Mouse (Mus musculus) neural tube, embryonic 15.5 days (tissue): Measurements from ENCODE around the gene Jkamp. TPM values are rescaled to one million over a fixed set of nuclear protein-coding genes. Genes with fewer than 3 reads are reported as not detected.
A peak's percentile ranks its signal among the peaks of the same experiment; 100 is the strongest.

Experiments used
- ATAC-seq: fragments of 200-750 bp; cut with Nextera tagmentation; 2 replicates; pipeline ENCODE4 v1.8.0; 2017; ENCODE audit warnings: mild to moderate bottlenecking, moderate TSS enrichment, moderate library complexity; ENCODE audit not compliant: low FRiP score
- H3K27ac ChIP-seq: fragments of 300-500 bp; sonication (generic); replicated peaks from 2 replicates; pipeline ENCODE4 v1.5.1; 2015; ENCODE audit warnings: mild to moderate bottlenecking, inconsistent platforms
- H3K27me3 ChIP-seq: fragments of 300-500 bp; sonication (generic); replicated peaks from 2 replicates; pipeline ENCODE4 v1.6.1; 2015; ENCODE audit warnings: inconsistent platforms
- H3K36me3 ChIP-seq: fragments of 300-500 bp; sonication (generic); 2 replicates; pipeline ENCODE4 v1.6.1; 2015; ENCODE audit warnings: inconsistent platforms
- H3K4me1 ChIP-seq: fragments of 300-500 bp; sonication (generic); 2 replicates; pipeline ENCODE4 v1.6.1; 2015; ENCODE audit warnings: inconsistent platforms
- H3K4me2 ChIP-seq: fragments of 300-500 bp; sonication (generic); 2 replicates; pipeline ENCODE4 v1.6.1; 2015; ENCODE audit warnings: inconsistent platforms, mild to moderate bottlenecking, moderate library complexity
- H3K4me3 ChIP-seq: fragments of 300-500 bp; sonication (generic); replicated peaks from 2 replicates; pipeline ENCODE4 v1.5.1; 2015; ENCODE audit warnings: mild to moderate bottlenecking, inconsistent platforms
- H3K9ac ChIP-seq: fragments of 300-500 bp; sonication (generic); replicated peaks from 2 replicates; pipeline ENCODE4 v1.6.1; 2015; ENCODE audit warnings: mild to moderate bottlenecking, inconsistent platforms
- H3K9me3 ChIP-seq: fragments of 300-500 bp; sonication (generic); replicated peaks from 2 replicates; pipeline ENCODE4 v1.6.1; 2016; ENCODE audit warnings: inconsistent platforms
- WGBS: fragments of 180-500 bp; shearing (Covaris S2); methylation state at CpG from one replicate; pipeline ENCODE4 v1.1.7; 2015; ENCODE audit warnings: mixed read lengths; 5-methylcytosine and 5-hydroxymethylcytosine counted together
- microRNA-seq: library from miRNA; unstranded; fragments of <30 nt; microRNA quantifications from one replicate; pipeline ENCODE4, GENCODE M21; 2017
- polyA plus RNA-seq: library from polyadenylated mRNA; unstranded; fragments of >200 nt; fragmentation: Nextera tagmentation; extraction: Ambion mirVana; gene quantifications from 2 replicates; pipeline ENCODE4 v1.2.1, GENCODE M21; 2015

Gene Jkamp
- polyA plus RNA-seq, 1 experiment from 2014 or later, result 130 TPM

DNA sequence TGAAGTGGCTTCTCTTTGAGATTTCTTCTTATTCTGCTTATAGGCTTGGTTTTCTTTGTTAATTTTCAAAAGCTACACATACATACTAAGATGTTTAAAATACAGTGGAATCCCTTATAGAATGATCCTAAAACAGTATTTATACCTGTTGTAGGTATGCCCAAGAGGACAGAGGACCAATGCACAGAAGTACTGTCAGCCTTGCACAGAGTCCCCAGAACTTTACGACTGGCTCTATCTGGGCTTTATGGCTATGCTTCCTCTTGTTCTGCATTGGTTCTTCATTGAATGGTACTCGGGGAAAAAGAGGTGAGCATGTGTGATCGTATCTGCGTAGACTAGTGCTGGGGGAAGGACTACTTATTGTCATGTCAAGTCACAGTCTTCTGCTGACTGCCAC is 4.4 kb downstream of the Jkamp start:
- H3K36me3 ChIP-seq, result peaks cover 45% of the 10 kb centered on the region
- no peak overlapping the region for H3K4me3 ChIP-seq
- H3K27ac ChIP-seq, result no peak overlapping the region
- H3K4me1 ChIP-seq, result peaks cover 27% of the 10 kb centered on the region
- H3K27me3 ChIP-seq, result no peaks in the 10 kb centered on the region
- H3K4me2 ChIP-seq, result no peak overlapping the region
- WGBS, result 71% methylated on average over 4 of the region's 4 CpGs
- no peaks in the 10 kb centered on the region for H3K9me3 ChIP-seq
- ATAC-seq, result no peak
- no peak overlapping the region for H3K9ac ChIP-seq

DNA sequence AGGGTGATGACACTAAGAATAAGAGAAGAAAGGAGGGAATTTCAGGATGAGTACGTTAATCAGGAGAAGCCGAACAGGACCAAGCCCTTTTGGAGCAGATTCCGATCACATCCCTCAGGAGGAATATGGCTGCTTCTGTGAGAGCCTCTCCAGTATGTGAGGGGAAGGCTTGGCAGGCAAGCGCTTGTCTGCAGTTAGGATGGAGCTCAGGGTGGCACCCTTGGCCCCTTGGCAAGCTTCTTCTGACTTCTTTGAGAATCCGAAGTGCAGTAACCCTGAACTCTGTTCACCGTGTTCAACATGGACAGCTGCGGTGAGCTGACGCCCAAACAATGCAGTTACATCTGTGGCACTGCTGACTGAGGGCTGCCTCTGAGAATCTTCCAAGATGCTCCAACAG is 11.6 kb downstream of the Jkamp start:
- H3K9me3 ChIP-seq, result no peaks in the 10 kb centered on the region
- ATAC-seq, result no peak
- no peaks in the 10 kb centered on the region for H3K27me3 ChIP-seq
- H3K4me1 ChIP-seq, result no peaks in the 10 kb centered on the region
- H3K9ac ChIP-seq, result no peak overlapping the region
- peaks cover 66% of the 10 kb centered on the region for H3K36me3 ChIP-seq
- WGBS, result 97% methylated on average over 8 of the region's 8 CpGs
- no peak overlapping the region for H3K27ac ChIP-seq
- no peak overlapping the region for H3K4me2 ChIP-seq
- H3K4me3 ChIP-seq, result no peak overlapping the region

DNA sequence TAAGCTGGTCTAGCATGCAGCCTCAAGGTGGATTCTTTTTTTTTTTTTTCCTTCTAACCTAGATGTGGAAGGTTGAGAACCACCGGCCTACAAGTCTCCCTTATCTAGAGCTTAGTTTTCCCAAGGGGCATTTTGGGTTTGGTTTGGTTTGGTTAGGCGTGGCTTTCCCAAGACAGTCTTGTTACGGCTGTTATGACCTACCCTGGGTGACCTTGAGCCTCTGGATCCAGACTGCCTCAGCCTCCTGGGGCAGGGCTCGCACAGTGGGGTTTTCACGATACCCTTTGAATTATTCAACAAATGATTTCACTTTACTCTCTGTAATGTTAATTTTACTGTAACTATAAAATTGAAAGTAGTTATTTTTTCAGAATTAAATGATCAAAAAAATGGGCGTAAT is 17.4 kb downstream of the Jkamp start:
- WGBS, result 76% methylated on average over 6 of the region's 6 CpGs

DNA sequence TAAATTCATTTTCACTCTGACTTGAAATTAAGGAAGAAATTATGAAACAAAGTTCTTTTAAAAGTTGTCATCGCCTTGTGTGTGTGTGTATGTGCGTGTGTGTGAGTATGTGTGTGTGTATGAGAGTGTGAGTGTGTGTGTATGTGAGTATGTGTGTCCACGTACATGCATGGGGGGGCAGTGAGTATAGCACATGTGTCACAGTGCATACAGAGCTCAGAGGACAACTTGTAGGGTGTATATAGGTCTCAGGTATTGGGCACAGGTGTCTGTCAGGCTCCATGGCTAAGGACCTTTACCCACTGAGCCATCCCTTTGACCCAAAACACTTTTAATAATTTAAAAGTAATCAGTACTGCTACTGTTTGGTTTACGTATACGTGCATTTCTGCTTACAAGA is 18.6 kb downstream of the Jkamp start:
- H3K4me1 ChIP-seq, result peaks cover 4% of the 10 kb centered on the region; the same call in 1 of the 2 replicates
- peaks cover 8% of the 10 kb centered on the region for H3K36me3 ChIP-seq
- H3K4me2 ChIP-seq, result no peak overlapping the region
- no peak overlapping the region for H3K27ac ChIP-seq
- 87% methylated on average over 5 of the region's 5 CpGs for WGBS
- no peak overlapping the region for H3K9ac ChIP-seq
- H3K27me3 ChIP-seq, result no peaks in the 10 kb centered on the region
- no peak for ATAC-seq
- H3K9me3 ChIP-seq, result no peaks in the 10 kb centered on the region
- H3K4me3 ChIP-seq, result no peak overlapping the region

More for the DNA sequence above, 17.4 kb downstream of the Jkamp start:
- H3K4me1 ChIP-seq, result peaks cover 4% of the 10 kb centered on the region; the same call in 1 of the 2 replicates
- H3K27ac ChIP-seq, result no peak overlapping the region
- H3K9me3 ChIP-seq, result no peaks in the 10 kb centered on the region
- no peak overlapping the region for H3K4me2 ChIP-seq
- H3K4me3 ChIP-seq, result no peak overlapping the region
- no peaks in the 10 kb centered on the region for H3K27me3 ChIP-seq
- H3K36me3 ChIP-seq, result peaks cover 15% of the 10 kb centered on the region
- ATAC-seq, result no peak
- no peak overlapping the region for H3K9ac ChIP-seq

DNA sequence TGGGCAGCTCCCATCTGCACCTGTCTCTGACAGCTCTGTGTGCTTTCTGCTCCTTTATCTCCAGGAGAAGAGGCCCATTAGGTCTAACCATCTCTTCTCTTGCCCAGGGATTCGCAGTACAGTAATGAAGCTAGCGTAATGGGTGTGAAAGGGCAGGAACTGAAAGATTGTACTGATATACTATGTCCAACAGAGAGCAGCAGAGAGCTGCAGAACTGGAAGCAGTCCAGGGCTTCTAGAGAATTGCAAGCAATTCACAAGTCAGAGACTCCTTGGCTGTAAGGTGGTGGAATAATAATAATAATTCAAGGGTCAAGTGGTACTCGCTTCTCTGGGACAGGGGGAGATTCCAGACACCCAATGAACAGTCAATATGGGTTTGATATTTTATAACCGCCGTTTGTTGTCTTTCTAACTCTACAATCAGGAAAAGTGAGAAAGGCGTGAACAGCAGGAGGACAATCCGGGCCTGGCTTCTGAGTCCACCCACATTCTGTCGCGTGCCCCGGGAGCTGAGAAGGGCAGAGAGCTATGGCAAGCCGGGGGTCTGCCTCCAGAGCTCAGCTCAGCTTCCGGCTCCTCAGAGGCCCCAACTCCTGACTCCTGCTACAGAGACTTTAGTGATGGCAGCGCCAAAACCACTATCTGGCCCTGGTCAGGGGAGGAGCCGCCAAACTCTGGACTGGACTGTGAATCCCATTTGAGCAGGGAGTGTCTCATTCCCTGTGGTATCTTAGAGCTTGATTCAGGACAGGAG is 19.3 kb downstream of the Jkamp start:
- H3K36me3 ChIP-seq, result peaks cover 8% of the 10 kb centered on the region
- no peak overlapping the region for H3K27ac ChIP-seq
- ATAC-seq, result peak; percentile 61; the same call in 1 of the 2 replicates
- peak overlapping the region; percentile 33 for H3K4me2 ChIP-seq
- 32% methylated on average over 14 of the region's 14 CpGs for WGBS
- no peaks in the 10 kb centered on the region for H3K27me3 ChIP-seq
- H3K4me3 ChIP-seq, result no peak overlapping the region
- no peaks in the 10 kb centered on the region for H3K9me3 ChIP-seq
- H3K4me1 ChIP-seq, result peaks cover 4% of the 10 kb centered on the region; the same call in 1 of the 2 replicates
- H3K9ac ChIP-seq, result no peak overlapping the region

DNA sequence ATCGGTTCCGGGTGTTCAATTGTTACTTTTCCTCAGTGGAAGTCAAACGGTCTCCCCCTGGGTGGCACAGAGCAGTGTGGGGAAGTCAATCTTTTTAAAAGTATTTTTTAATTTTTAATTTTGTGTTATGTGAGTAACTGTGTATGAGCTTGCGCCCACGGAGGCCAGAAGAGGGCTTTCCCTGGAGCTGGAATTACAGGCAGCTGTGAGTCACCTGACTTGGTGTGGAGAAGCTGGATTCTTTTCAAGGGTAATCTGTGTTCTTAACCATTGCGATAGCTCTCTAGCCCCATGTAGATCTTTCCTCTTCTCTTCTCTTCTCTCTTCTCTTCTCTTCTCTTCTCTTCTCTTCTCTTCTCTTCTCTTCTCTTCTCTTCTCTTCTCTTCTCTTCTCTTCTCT is 29.7 kb downstream of the Jkamp start:
- Histone ChIP-seq H3K9ac (no peak overlapping the region), H3K27ac (no peak overlapping the region), H3K4me2 (no peak overlapping the region), H3K4me3 (no peak overlapping the region), H3K27me3 (no peaks in the 10 kb centered on the region), H3K36me3 (no peaks in the 10 kb centered on the region), H3K4me1 (no peaks in the 10 kb centered on the region), H3K9me3 (no peaks in the 10 kb centered on the region)
- 79% methylated on average over 6 of the region's 6 CpGs for WGBS
- ATAC-seq, result no peak

DNA sequence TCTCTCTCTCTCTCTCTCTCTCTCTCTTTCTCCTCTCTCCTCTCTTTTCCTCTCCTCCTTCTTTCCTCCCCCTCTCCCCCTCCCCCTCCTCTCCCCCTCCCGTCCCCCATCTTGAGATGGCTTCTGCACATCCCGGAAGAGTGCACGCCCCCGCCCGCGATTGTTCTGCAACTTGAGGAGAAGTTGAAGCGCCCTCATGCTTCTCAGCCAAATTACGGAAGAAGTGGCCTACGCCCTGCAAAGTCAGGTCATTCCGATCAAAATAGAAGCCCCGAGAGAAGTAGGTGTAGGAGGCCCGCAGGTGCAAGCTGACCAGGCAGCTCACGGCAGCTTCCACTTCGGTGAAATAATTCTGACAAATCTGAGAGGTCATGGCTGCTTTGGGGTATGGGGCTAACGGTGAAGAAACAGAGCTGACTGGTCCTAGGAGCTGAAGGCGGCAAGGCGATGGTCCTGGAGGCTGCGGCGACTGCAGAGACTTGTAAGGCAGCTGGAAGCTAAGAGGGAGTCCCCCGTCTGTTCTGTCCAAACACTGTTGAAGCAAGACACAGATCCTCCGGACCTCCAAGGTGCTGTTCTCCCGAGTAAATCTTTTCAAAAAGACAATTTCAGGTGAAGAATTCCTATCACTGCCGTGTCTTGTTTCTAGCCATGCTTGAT is 30.4 kb downstream of the Jkamp start:
- Histone ChIP-seq H3K27ac (no peak overlapping the region), H3K4me1 (no peaks in the 10 kb centered on the region), H3K9ac (no peak overlapping the region), H3K9me3 (no peaks in the 10 kb centered on the region), H3K4me3 (no peak overlapping the region), H3K27me3 (no peaks in the 10 kb centered on the region), H3K36me3 (no peaks in the 10 kb centered on the region), H3K4me2 (no peak overlapping the region)
- no peak for ATAC-seq
- WGBS, result 85% methylated on average over 22 of the region's 23 CpGs

DNA sequence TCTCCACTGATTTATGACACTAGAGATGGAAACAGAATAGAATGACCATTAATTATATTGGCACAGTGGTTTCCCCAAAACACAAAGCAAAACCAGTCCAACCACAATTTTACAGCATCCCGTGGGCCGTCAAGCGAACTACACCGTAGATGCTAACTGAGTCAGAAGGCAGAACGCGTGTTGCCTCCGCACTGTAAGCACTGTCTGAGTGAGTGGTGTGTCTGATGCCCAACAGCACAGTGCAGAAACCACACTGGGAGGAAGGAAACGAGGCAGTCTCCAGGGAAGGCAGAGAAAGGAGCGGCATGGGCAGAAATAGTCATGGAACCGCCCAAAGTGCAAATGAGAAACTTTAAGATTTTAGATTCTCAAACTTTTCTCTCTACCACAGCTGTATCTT is 43.8 kb downstream of the Jkamp start:
- Histone ChIP-seq H3K27ac (no peak overlapping the region), H3K36me3 (no peaks in the 10 kb centered on the region), H3K9ac (no peak overlapping the region), H3K9me3 (no peaks in the 10 kb centered on the region), H3K4me1 (no peaks in the 10 kb centered on the region), H3K4me2 (no peak overlapping the region), H3K4me3 (no peak overlapping the region), H3K27me3 (no peaks in the 10 kb centered on the region)
- ATAC-seq, result no peak
- 91% methylated on average over 10 of the region's 10 CpGs for WGBS

DNA sequence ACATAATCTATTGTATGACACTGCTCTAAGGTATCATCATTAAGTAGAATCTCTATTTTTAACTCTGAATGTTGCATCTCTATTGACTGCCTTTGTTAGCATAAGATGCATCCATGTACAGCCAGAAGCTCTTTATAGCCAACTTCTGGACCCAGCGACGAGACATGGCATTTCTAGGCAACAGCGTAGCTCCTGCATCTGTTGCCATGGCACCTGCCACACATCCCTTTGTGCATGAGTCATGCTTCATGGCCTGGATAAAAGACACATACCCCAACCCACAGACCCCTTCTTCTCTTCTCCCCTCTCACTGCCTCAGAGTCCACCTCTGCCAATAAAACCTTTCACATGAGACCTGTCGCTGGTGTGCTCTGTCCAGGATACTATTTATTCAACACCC is 65.4 kb downstream of the Jkamp start:
- no peak for ATAC-seq
- 31% methylated on average over 4 of the region's 4 CpGs for WGBS
- no peak overlapping the region for H3K27ac ChIP-seq

More for the DNA sequence above, 65.4 kb downstream of the Jkamp start:
- Histone ChIP-seq H3K36me3 (no peaks in the 10 kb centered on the region), H3K27me3 (no peaks in the 10 kb centered on the region), H3K9me3 (no peaks in the 10 kb centered on the region), H3K4me2 (no peak overlapping the region), H3K4me3 (no peak overlapping the region), H3K4me1 (no peaks in the 10 kb centered on the region), H3K9ac (no peak overlapping the region)

Small RNA genes within 50 kb of the gene (microRNA-seq; reads per million reads assigned to microRNA genes)
- gene Gm24466, result not detected

Other genes with a start within 250 kb of the Jkamp start
- gene Gpr135, start 14.5 kb upstream of the Jkamp start, polyA plus RNA-seq, result 6.0 and 8.1 TPM in 2 replicates
- gene L3hypdh, start 150 bp upstream of the Jkamp start, polyA plus RNA-seq, result 11.7 and 14.4 TPM in 2 replicates
- not detected in 2 replicates for gene Ccdc175, start 99.4 kb downstream of the Jkamp start, polyA plus RNA-seq